Mouse (Mus musculus) embryonic stem cell, embryonic (primary cell): ENCODE measurements at regions not wholly inside any gene's neighbourhood (a gene's known extent, or its start where the extent isn't known, plus 50 kb on each side); places are given as distances from the start of the nearest gene placed in this dataset.

ENCODE experiments used
- CTCF ChIA-PET, 4 experiments: fragments of 300-600 bp in 2 of 4; fragments of 350-600 bp in 2 of 4; sonication (Branson Sonifier 250); formaldehyde crosslinking; loops; one replicate each; lab custom pipeline; 2022; ENCODE audit warnings: inconsistent platforms in 2 of 4; lab: Charles Lee
- POLR2A ChIA-PET, 4 experiments: fragments of 300-600 bp in 2 of 4; fragments of 350-600 bp in 2 of 4; sonication (Branson Sonifier 250); formaldehyde crosslinking; loops; one replicate each; lab custom pipeline; 2022; ENCODE audit warnings: antibody characterized with exemption in 4 of 4, inconsistent platforms in 1 of 4; lab: Charles Lee

GRCm38 (mm10) chr5:72245382-72245781, 77.4 kb upstream of the Commd8 start:
- ChIA-PET CTCF (no interaction called here), POLR2A (no interaction called here)

DNA sequence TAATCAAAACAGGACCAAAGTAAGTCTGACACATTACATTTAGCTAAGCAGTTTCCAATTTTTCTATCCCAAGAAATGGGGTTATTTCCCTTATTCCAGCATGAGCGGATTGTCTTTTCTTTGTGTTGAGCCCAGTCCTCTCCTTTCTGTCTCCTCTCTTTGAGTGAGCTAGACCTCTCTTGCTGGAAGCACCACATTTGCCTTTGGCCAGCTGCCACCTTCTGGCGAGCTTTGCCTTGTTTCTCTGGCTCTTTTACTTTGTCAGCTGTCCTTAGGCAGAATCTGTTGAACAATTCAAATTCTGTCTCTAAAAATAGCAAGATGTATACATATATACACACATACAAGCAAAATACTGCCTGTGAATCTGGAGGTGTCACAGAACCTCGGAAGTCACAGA, 76.1 kb upstream of the Commd8 start:
- POLR2A ChIA-PET: no interaction called here

GRCm38 (mm10) chr5:72242981-72243380, 75.0 kb upstream of the Commd8 start:
- ChIA-PET CTCF (no interaction called here), POLR2A (no interaction called here)

More for the DNA sequence above, 76.1 kb upstream of the Commd8 start:
- CTCF ChIA-PET: interaction anchor here in 2 of 4 experiments (0.7 to 1.1 kb wide), 2 partner anchors 72 kb away, joined by 3 read pairs; no protein-coding TSS in a partner anchor

GRCm38 (mm10) chr5:72241451-72241850, 73.5 kb upstream of the Commd8 start:
- ChIA-PET POLR2A (interaction anchor here in 1 of 4 experiments (1.1 to 1.6 kb wide), 3 partner anchors 9 to 39 kb away, joined by 3 to 5 read pairs (median 3); no protein-coding TSS in a partner anchor), CTCF (no interaction called here)

- CTCF ChIA-PET: no interaction called here
- POLR2A ChIA-PET: interaction anchor here in 2 of 4 experiments (0.9 to 1.6 kb wide), 6 partner anchors 8 to 38 kb away, joined by 3 to 5 read pairs (median 4); no protein-coding TSS in a partner anchor
Observed at GRCm38 (mm10) chr5:72240271-72240670, 72.3 kb upstream of the Commd8 start.

GRCm38 (mm10) chr5:72227002-72227401, 59.0 kb upstream of the Commd8 start:
- POLR2A ChIA-PET: interaction anchor here in 2 of 4 experiments (0.8 to 2.8 kb wide), 6 partner anchors 10 to 58 kb away, joined by 3 to 16 read pairs (median 4); no protein-coding TSS in a partner anchor
- CTCF ChIA-PET: no interaction called here

DNA sequence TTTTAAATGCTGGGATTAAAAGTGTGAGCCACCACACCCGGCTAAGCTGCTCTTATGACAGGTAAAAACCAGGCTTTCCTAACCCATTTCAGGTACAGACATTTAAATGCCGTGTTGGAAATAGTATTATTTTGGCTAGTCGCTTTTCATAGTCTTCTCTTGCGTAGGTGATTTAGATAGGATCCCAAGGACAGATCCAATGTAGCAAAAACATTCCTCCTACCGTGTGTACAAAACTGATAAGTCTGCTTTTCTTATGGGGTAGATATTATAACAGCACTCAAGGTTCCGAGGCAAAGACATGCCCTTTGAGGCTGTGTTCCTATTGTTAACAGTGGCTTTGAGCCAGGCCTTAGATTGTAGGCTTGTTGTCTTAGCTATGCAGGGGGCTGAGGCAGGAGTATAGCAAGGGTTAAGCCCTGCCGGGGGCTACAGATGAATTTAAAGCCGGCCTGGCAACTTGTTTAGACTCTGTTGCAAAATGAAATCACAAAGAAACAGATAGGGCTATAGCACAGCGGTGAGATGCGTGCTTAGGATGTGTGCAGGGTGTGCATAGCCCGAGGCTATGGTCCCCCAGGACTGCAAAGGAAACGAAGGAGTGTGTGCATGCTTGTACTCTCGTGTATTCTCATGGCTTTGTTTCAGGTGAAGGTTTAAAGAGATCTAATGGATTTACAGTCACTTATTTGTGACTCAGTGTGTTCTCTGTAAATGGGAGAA, 57.7 kb upstream of the Commd8 start:
- ChIA-PET POLR2A (interaction anchor here in 3 of 4 experiments (0.6 to 2.8 kb wide), 13 partner anchors 9 to 1408 kb away, joined by 3 to 16 read pairs (median 4); no protein-coding TSS in a partner anchor), CTCF (interaction anchor here in 1 of 4 experiments (1.2 kb wide), 1 partner anchor 23 kb away, joined by 3 read pairs; no protein-coding TSS in a partner anchor)

- ChIA-PET CTCF (interaction anchor here in 1 of 4 experiments (1.2 kb wide), 1 partner anchor 23 kb away, joined by 3 read pairs; no protein-coding TSS in a partner anchor), POLR2A (interaction anchor here (0.5 to 2.8 kb wide), 12 partner anchors 9 to 1407 kb away, joined by 3 to 16 read pairs (median 4); no protein-coding TSS in a partner anchor)
Observed at GRCm38 (mm10) chr5:72225056-72225455, 57.1 kb upstream of the Commd8 start.

DNA sequence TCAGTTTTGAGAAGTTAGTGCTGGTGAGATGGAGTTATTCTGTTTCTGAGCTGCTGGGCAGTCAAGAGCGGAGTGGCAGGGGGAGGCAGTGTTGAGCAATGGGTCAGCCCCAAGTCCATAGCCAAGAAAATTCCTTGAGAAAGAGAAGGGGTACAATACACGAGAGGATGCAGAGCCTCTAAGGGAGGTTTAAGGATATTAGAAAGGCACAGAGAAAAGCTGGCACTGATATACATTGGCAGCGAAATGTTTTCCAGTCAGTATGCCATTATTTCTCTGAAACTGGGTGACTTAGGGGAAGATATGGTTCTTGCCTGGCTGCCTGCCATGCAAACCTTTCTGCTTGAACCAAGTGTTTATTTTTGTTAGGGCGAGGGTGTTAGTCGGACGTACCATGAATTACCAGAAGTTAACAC, 56.6 kb upstream of the Commd8 start:
- CTCF ChIA-PET: interaction anchor here in 1 of 4 experiments (1.2 kb wide), 1 partner anchor 22 kb away, joined by 3 read pairs; no protein-coding TSS in a partner anchor
- POLR2A ChIA-PET: interaction anchor here (0.5 to 2.8 kb wide), 7 partner anchors 8 to 514 kb away, joined by 3 to 16 read pairs (median 4); no protein-coding TSS in a partner anchor

DNA sequence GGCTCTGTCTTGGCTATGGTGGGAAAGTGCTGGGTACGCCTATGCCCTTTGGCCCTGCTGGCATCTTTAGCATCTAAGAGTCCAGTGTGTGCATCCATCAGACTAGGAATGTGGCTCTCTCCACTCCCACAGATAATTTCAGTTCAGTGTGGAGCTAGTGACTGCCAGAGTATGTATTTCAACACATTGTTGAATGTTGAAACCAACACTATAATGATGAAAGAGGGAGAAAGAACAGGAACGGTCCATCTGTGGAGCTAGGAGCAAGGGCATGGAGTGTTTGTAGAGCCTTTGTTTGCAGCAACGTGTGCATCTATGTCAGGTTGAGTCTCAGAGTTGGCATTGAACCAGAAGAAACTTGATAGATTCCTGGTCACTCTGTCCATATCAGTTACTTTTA, 54.9 kb upstream of the Commd8 start:
- POLR2A ChIA-PET: no interaction called here
- CTCF ChIA-PET: no interaction called here

GRCm38 (mm10) chr5:72219697-72220096, 51.7 kb upstream of the Commd8 start:
- CTCF ChIA-PET: no interaction called here
- POLR2A ChIA-PET: interaction anchor here in 3 of 4 experiments (0.5 to 6.6 kb wide), 9 partner anchors 10 to 155 kb away, joined by 3 to 41 read pairs (median 4); partner anchors contain the start of gene Commd8 (in 1 of the 3)

DNA sequence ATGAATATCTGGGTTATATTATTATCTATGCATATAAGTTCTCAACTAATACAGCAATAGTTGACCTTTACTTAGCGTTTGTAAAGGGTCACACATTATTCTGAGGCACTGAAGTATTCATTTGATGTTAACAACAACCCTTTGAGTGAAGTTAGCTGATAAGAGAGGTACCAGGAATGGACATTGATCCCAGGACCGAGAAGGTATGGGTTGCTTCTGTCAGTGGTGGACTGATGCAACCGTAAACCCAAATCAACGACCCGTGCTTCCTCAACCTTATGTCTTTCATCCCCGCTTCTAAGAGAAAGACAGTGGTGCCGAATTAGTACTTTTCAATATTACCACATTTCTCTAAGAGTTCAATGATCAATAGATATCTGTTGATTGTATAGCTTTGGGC, 51.3 kb upstream of the Commd8 start:
- CTCF ChIA-PET: interaction anchor here in 1 of 4 experiments (0.8 kb wide), 1 partner anchor 16 kb away, joined by 3 read pairs; no protein-coding TSS in a partner anchor
- POLR2A ChIA-PET: interaction anchor here in 2 of 4 experiments (0.5 to 6.6 kb wide), 8 partner anchors 9 to 155 kb away, joined by 3 to 41 read pairs (median 4); partner anchors contain the start of gene Commd8 (in 1 of the 2)
